Mouse (Mus musculus) megakaryocyte, embryonic 14.5 days (primary cell): ENCODE data around the gene Gjd3.

ENCODE experiments used
- FLI1 ChIP-seq: IDR thresholded peaks from 2 replicates; pipeline ENCODE4 v1.6.1; 2012; ENCODE audit warnings: low read length, inconsistent platforms, mixed read lengths
- GATA1 ChIP-seq: IDR thresholded peaks from 3 replicates; pipeline ENCODE4 v1.6.1; 2012; ENCODE audit warnings: mixed read lengths, low read length, inconsistent platforms, borderline replicate concordance

- TF ChIP-seq GATA1 (no peak), FLI1 (no peak)
Measured at GRCm38 (mm10) chr11:98965416-98966077, 17.3 kb downstream of the Gjd3 start.
